Comparison of ENCODE assay signal across 19 mouse cellular contexts in the genomic region with DNA sequence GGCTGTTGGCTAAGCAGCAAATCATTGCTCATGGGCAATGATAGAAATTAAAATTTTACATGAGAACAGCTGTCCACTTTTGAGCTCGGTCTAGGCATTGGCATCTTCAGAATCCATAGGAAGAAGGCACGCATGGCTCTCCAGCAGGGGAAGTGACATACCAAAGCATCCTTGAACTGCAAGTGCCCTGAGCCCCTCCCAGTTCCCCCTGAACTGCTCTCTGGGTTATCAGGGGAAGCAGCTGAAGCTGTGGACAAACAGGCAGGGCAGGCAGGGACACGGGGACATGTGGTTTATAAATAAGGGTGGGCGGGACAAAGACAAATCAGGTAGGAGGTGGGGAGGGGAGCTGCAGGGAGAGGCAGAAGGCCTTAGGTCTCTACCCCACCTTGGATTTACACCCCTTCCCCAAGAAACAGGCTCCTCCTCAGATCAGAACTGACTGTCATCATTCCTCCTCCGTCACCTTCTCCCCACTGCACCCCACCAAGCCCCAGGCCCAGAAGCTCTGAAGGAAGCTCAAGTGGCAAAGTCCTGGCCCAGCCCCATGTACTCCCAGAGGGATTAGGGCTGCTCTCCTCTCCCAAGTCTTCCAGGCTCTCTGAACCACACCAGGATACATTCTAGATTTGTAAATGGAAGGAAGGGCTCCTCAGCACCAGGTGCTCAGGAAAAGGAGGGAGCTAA. TPM values are rescaled to one million over a fixed set of nuclear protein-coding genes. Genes with fewer than 3 reads are reported as not detected.
DNase-seq lines count a peak whose midpoint lies in the region; ATAC-seq and TF ChIP-seq lines count a peak whose summit lies in the region.
"Had no signal": no experiment of that assay in that cellular context is flagged by ENCODE, and none has a peak within 500 bp of the region (broad histone marks: within the 10 kb centered on the region; RNA-seq: fewer than 3 reads in every experiment).

No protein-coding gene starts in this region.

- no peak for ATAC-seq in heart, embryonic 11.5 days (replicated peaks; ENCODE audit: insufficient number of reproducible peaks, low FRiP score, low TSS enrichment)
- ATAC-seq in stomach, embryonic 15.5 days (ENCODE audit: insufficient read depth, low FRiP score, low read depth), result 0 out of 2 replicates have a peak, but pooled peaks have one; percentile 23
- ATAC-seq in stomach, postnatal 0 days (ENCODE audit: low FRiP score, low TSS enrichment), result no peak
- ATAC-seq: midbrain, embryonic 16.5 days had no signal

- H3K79me2 ChIP-seq in heart, adult 2 months (replicated peaks; ENCODE audit: control insufficient read depth, insufficient read depth, low read length), result no peaks in the 10 kb centered on the region

- no peak overlapping the region for H3K4me2 ChIP-seq in heart, embryonic 11.5 days
- H3K4me2 ChIP-seq in stomach, embryonic 15.5 days, result no peak overlapping the region
- no peak overlapping the region for H3K4me2 ChIP-seq in stomach, postnatal 0 days (replicated peaks; ENCODE audit: low read depth)

- TF ChIP-seq EP300 in heart, adult 2 months (IDR thresholded peaks at IDR 0.05; ENCODE audit: insufficient read depth, low read depth, low read length), result peak; percentile 98
- TF ChIP-seq EP300 in stomach, postnatal 0 days (optimal IDR thresholded peaks at IDR 0.05), result no peak

- intact Hi-C loops in heart, adult 2 months (cut with DNase I), result loop anchor here (10.0 kb wide), 1 partner anchor 61 kb away; no protein-coding TSS in a partner anchor

- H3K27ac ChIP-seq in heart, adult 2 months, result peak overlapping the region; percentile 73
- no peak overlapping the region for H3K27ac ChIP-seq in heart, embryonic 11.5 days (ENCODE audit: low read depth, low read length)
- no peak overlapping the region for H3K27ac ChIP-seq in stomach, embryonic 15.5 days
- H3K27ac ChIP-seq in stomach, postnatal 0 days (replicated peaks), result no peak overlapping the region
- peak overlapping the region; percentile 37 for H3K27ac ChIP-seq in small intestine, adult 2 months (ENCODE audit: insufficient read depth, low read depth, low read length)
- H3K27ac ChIP-seq: embryonic facial prominence, embryonic 10.5 days; forebrain, embryonic 10.5 days had no signal

- no peaks in the 10 kb centered on the region for H3K27me3 ChIP-seq in heart, adult 2 months (ENCODE audit: control insufficient read depth, insufficient read depth, low read length)
- H3K27me3 ChIP-seq in heart, embryonic 11.5 days (ENCODE audit: control insufficient read depth, insufficient read depth, low read length), result peaks cover 4% of the 10 kb centered on the region
- H3K27me3 ChIP-seq in stomach, embryonic 15.5 days (replicated peaks), result no peaks in the 10 kb centered on the region
- no peaks in the 10 kb centered on the region for H3K27me3 ChIP-seq in stomach, postnatal 0 days (ENCODE audit: control insufficient read depth, insufficient read depth, low read length)
- no peaks in the 10 kb centered on the region for H3K27me3 ChIP-seq in small intestine, adult 2 months (ENCODE audit: control insufficient read depth, insufficient read depth, low read length)

- TF ChIP-seq CTCF in heart, adult 2 months (IDR thresholded peaks at IDR 0.05), result 0 out of 2 replicates have a peak, but pooled peaks have one; percentile 9
- no peak for TF ChIP-seq CTCF in stomach, postnatal 0 days (IDR thresholded peaks at IDR 0.05; ENCODE audit: low read depth)
- TF ChIP-seq CTCF in small intestine, adult 2 months (IDR thresholded peaks at IDR 0.05; ENCODE audit: extremely low read depth, insufficient read length, insufficient replicate concordance, low read depth, low read length), result no peak

- H3K9ac ChIP-seq in heart, adult 2 months (ENCODE audit: low read depth, low read length), result no peak overlapping the region
- H3K9ac ChIP-seq in heart, embryonic 11.5 days (ENCODE audit: low read depth, low read length), result no peak overlapping the region
- no peak overlapping the region for H3K9ac ChIP-seq in stomach, embryonic 15.5 days
- no peak overlapping the region for H3K9ac ChIP-seq in stomach, postnatal 0 days (ENCODE audit: low read length)

- peak; percentile 32; the same call in 1 of the 2 replicates for TF ChIP-seq POLR2A in heart, adult 2 months (IDR thresholded peaks at IDR 0.05; ENCODE audit: insufficient read depth, low read depth, low read length)
- TF ChIP-seq POLR2A in small intestine, adult 2 months (IDR thresholded peaks at IDR 0.05; ENCODE audit: low read depth, low read length), result no peak

- no peaks in the 10 kb centered on the region for H3K36me3 ChIP-seq in heart, adult 2 months (ENCODE audit: control insufficient read depth, insufficient read depth, low read length)
- no peaks in the 10 kb centered on the region for H3K36me3 ChIP-seq in heart, embryonic 11.5 days (ENCODE audit: control insufficient read depth, insufficient read depth, low read length)
- no peaks in the 10 kb centered on the region for H3K36me3 ChIP-seq in stomach, embryonic 15.5 days
- no peaks in the 10 kb centered on the region for H3K36me3 ChIP-seq in stomach, postnatal 0 days (ENCODE audit: control insufficient read depth, insufficient read depth, low read length)
- no peaks in the 10 kb centered on the region for H3K36me3 ChIP-seq in small intestine, adult 2 months (ENCODE audit: control insufficient read depth, insufficient read depth, low read length)
- H3K36me3 ChIP-seq: embryonic facial prominence, embryonic 10.5 days; forebrain, embryonic 10.5 days; G1E had no signal

- no peaks in the 10 kb centered on the region for H3K9me3 ChIP-seq in heart, embryonic 11.5 days (replicated peaks; ENCODE audit: control insufficient read depth, low read length)
- H3K9me3 ChIP-seq in stomach, embryonic 15.5 days, result no peaks in the 10 kb centered on the region
- no peaks in the 10 kb centered on the region for H3K9me3 ChIP-seq in stomach, postnatal 0 days (ENCODE audit: control insufficient read depth, low read length)
- H3K9me3 ChIP-seq: embryonic facial prominence, embryonic 10.5 days; forebrain, embryonic 10.5 days; G1E had no signal

- peaks cover 17% of the 10 kb centered on the region for H3K4me1 ChIP-seq in heart, adult 2 months (ENCODE audit: control insufficient read depth, insufficient read depth, low read length)
- no peaks in the 10 kb centered on the region for H3K4me1 ChIP-seq in heart, embryonic 11.5 days (ENCODE audit: control insufficient read depth, insufficient read depth, low read length)
- H3K4me1 ChIP-seq in stomach, embryonic 15.5 days, result 0 out of 2 replicates have a peak, but pooled peaks cover 10% of the 10 kb centered on the region
- H3K4me1 ChIP-seq in stomach, postnatal 0 days (replicated peaks; ENCODE audit: control insufficient read depth, insufficient read depth), result no peaks in the 10 kb centered on the region
- peaks cover 20% of the 10 kb centered on the region for H3K4me1 ChIP-seq in small intestine, adult 2 months (ENCODE audit: control insufficient read depth, insufficient read depth, insufficient read length, low read length)

- H3K4me3 ChIP-seq in heart, adult 2 months, result no peak overlapping the region
- no peak overlapping the region for H3K4me3 ChIP-seq in heart, embryonic 11.5 days (ENCODE audit: low read depth, low read length)
- no peak overlapping the region for H3K4me3 ChIP-seq in stomach, embryonic 15.5 days (replicated peaks)
- no peak overlapping the region for H3K4me3 ChIP-seq in stomach, postnatal 0 days (ENCODE audit: low read depth, low read length)
- H3K4me3 ChIP-seq in small intestine, adult 2 months (ENCODE audit: low read depth, low read length), result no peak overlapping the region
- H3K4me3 ChIP-seq: embryonic facial prominence, embryonic 10.5 days; forebrain, embryonic 10.5 days had no signal

- DNase-seq in heart, adult 2 months, result peak; percentile 62 to 67
- DNase-seq in stomach, postnatal 0 days (ENCODE audit: low spot score), result no peak
- DNase-seq in liver, result peak; percentile 73
- no peak for DNase-seq in left cerebral cortex, adult 18-20 months (ENCODE audit: low spot score in 2 of 2)
- DNase-seq in right cerebral cortex, adult 2 months (ENCODE audit: low spot score in 2 of 2), result no peak
- DNase-seq: cerebellum, adult 8-10 months; thymus, postnatal 36 days had no signal

- 30% methylated on average over 5 of the region's 5 CpGs for WGBS in heart, adult 2 months
- 25% methylated on average over 5 of the region's 5 CpGs for WGBS in heart, embryonic 11.5 days (ENCODE audit: insufficient replicate concordance)
- WGBS in stomach, embryonic 15.5 days, result 34% methylated on average over 5 of the region's 5 CpGs
- WGBS in stomach, postnatal 0 days, result 35% methylated on average over 5 of the region's 5 CpGs
- WGBS in small intestine, adult 2 months, result 31% methylated on average over 5 of the region's 5 CpGs

RNA-seq across cellular contexts. Expression of a gene that starts 19.9 kb away (rescaled TPM):
- total RNA-seq in heart, adult 2 months (2021), result 100 to 1,000 TPM; 377 to 449 TPM
- 433 and 638 TPM in 2 replicates for polyA plus RNA-seq in heart, adult 2 months (2012; rRNA removed)
- polyA plus RNA-seq in heart, embryonic 11.5 days (2014; fragmentation: Nextera tagmentation; extraction: Ambion mirVana), result 2.1 and 3.7 TPM in 2 replicates
- polyA plus RNA-seq in stomach, embryonic 15.5 days (2015; fragmentation: Nextera tagmentation; extraction: Ambion mirVana), result 18.7 and 22.8 TPM in 2 replicates
- polyA plus RNA-seq in stomach, postnatal 0 days (2015; fragmentation: Nextera tagmentation; extraction: Ambion mirVana), result 15.3 and 16.2 TPM in 2 replicates
- polyA plus RNA-seq in small intestine, adult 2 months (2012; rRNA removed), result 56.3 and 310 TPM in 2 replicates
- total RNA-seq in left cerebral cortex, adult 18-20 months (2021), result under 1 TPM; 0.37 to 0.40 TPM
- polyA plus RNA-seq: G1E had no signal

RNA-seq across cellular contexts. Expression of a gene that starts 19.9 kb away (rescaled TPM):
- total RNA-seq in heart, adult 2 months (2021), result not detected
- polyA plus RNA-seq in heart, adult 2 months (2012; rRNA removed), result not detected in 2 replicates
- not detected in 2 replicates for polyA plus RNA-seq in heart, embryonic 11.5 days (2014; fragmentation: Nextera tagmentation; extraction: Ambion mirVana)
- 0.15 TPM in 1 of 2 replicates, not detected in the other for polyA plus RNA-seq in stomach, embryonic 15.5 days (2015; fragmentation: Nextera tagmentation; extraction: Ambion mirVana)
- polyA plus RNA-seq in stomach, postnatal 0 days (2015; fragmentation: Nextera tagmentation; extraction: Ambion mirVana), result not detected in 2 replicates
- polyA plus RNA-seq in small intestine, adult 2 months (2012; rRNA removed), result 0.15 and 0.18 TPM in 2 replicates
- not detected for total RNA-seq in left cerebral cortex, adult 18-20 months (2021)
- total RNA-seq: heart, postnatal 14 days; left cerebral cortex, adult 8-10 months had no signal
- polyA plus RNA-seq: C2C12; embryonic facial prominence, embryonic 10.5 days; forebrain, embryonic 10.5 days; G1E; liver, adult 2 months; midbrain, embryonic 16.5 days; neural tube, embryonic 14.5 days had no signal

Comparison
In these comparisons a context has a peak if more than half of its experiments do, and no peak if none do; other contexts are left out.
1. H3K27ac ChIP-seq: peak in heart, adult 2 months (single experiment) and small intestine, adult 2 months (single experiment); none in heart, embryonic 11.5 days (single experiment), stomach, embryonic 15.5 days (single experiment) and stomach, postnatal 0 days (single experiment).
2. DNase-seq: peak in heart, adult 2 months (2 of 2) and liver (single experiment); none in stomach, postnatal 0 days (single experiment), left cerebral cortex, adult 18-20 months (0 of 2) and right cerebral cortex, adult 2 months (0 of 2).